Mouse (Mus musculus) frontal cortex, postnatal 25 days (tissue): ENCODE data around the gene Spns1.
A peak's percentile ranks its signal among the peaks of the same experiment; 100 is the strongest.
"Not testable (repeated sequence)": the region's sequence is repeated elsewhere in the genome, so short reads cannot be mapped to it uniquely, and the experiment has no call there.

Experiments used
- DNase-seq, 2 experiments: peaks; one replicate each; pipeline ENCODE4 v3.0.0; 2022; ENCODE audit warnings: low spot score in 2 of 2

Gene Spns1

DNA sequence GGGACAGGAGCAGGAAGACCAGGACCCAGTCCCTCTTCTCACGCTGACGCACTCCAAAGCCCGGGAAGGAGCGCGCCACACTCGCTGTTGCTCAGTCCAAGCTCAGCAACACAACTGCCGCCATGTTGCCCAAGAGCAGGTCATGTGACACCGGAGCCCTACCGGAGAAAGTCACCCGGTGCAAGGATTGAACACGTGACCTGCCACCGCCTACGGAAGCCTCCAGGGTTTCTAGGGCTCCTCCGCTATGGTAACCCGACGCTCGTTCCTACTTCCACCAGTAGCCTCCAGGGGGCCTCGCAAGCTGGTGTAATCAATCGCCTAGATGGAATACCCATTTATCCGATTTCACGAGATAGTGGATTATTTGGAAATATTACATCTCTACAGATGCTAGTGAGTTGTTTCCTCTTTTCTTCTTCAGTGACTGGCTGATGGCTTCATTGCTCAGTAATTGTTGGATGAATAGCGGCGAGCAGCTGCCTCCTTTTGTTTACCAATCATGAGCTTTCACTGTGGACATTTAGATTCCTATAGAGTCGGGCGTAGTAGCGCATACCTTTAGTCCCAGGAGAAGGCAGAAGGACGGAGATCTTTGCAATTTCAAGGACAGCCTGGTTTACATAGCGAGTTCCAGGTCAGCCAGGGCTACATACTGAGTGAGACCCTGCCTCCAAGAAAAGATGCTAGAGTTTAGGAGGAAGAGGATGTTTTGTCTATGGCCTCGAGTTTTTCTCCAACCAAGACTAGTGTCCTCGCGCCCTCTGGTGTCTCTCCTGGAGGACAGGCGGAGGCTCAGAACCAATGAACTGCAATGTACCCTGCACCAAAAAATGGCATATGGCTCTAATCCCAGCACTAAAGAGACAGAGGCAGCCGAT is at the start of gene Spns1:
Spns1 (minus strand) TSS at position 173 of the 881 bp plus-strand sequence.
- DNase-seq = peak; percentile 97 to 98

- no peak for DNase-seq
Measured at GRCm38 (mm10) chr7:126424161-126424560, 46.9 kb upstream of the Spns1 start.

DNA sequence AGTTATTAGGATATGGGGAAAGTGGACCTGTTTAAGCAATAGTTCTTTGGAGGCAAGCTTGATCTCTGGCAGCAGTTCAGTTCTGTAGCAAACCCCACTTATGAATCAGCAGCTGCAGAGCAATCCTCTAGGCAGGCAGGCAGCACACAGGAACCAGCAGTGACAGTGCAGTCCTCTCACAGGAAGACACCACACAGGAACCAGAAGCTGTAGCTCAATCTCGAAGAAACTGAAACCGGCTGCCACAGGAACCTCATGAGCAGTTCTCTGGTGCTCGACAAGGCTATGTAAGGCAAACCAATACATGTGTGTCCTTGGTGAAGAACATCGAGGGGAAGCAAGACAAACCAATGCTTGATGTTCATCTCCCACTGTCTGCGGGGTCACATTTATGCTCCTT is 44.5 kb upstream of the Spns1 start:
- DNase-seq = no peak

DNA sequence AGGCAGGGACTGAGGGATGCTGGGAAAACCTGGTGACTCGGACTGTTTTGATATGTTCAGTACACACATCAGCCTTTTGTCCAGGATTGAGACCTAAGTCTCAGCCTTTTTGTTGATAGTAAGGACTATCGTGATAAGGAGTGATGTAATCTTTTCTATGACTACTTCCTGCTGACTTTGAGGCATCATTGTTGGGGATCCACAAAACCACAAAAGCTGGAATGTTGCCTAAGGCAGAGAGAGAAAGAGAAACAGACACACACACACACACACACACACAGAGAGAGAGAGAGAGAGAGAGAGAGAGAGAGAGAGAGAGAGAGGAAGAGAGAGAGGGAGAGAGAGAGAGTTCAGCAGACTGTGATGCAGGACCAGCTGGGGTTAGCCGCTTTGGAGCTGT is 41.2 kb upstream of the Spns1 start:
- no peak for DNase-seq

- no peak for DNase-seq
Measured at GRCm38 (mm10) chr7:126417606-126418005, 40.4 kb upstream of the Spns1 start.

- DNase-seq = no peak
Measured at GRCm38 (mm10) chr7:126417045-126417444, 39.8 kb upstream of the Spns1 start.

DNA sequence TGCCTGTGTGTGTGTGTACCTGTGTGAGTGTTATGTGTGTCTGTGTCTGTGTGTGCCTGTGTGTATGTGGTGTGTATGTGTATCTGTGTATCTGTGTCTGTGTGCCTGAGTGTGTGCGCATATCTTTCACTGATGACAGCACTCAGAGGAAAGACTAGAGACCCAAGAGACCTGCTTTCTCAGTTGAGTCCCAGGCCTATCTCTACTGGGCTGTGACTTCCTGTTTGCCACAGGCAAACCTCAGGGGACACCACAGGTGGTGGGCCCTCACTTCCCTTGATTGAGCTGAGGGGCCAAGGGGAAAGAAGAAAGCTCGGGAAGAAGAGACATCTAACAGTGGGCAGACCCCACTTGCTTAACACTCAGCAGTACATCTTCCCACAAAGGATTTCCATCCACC is 39.4 kb upstream of the Spns1 start:
- DNase-seq = no peak

GRCm38 (mm10) chr7:126414725-126415124 is 37.5 kb upstream of the Spns1 start, which contains the start of gene Cd19:
Gene Cd19 (minus strand): TSS chr7:126414889.
- DNase-seq = no peak

DNA sequence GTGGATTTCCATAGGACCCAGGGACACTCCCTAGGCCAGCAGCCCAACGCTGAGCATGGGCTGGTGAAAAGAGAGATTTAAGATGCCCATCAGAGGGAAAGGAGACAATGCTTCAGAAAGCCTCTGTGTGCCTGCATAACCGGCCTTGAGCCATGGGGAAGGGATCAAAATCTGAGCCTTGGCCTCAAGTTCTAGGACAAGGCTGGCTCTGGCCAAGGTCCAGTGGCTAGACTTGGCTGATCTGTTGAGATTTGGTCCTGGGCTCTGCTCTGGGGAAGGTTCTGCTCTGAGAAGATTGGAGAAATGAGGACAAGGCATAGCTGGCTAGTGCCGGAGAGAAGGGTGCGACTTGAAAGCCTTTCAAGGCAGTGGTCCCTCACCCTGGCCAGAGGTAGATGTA is 33.8 kb upstream of the Spns1 start:
- DNase-seq = no peak

GRCm38 (mm10) chr7:126408686-126409085 is 31.4 kb upstream of the Spns1 start:
- DNase-seq = no peak

DNA sequence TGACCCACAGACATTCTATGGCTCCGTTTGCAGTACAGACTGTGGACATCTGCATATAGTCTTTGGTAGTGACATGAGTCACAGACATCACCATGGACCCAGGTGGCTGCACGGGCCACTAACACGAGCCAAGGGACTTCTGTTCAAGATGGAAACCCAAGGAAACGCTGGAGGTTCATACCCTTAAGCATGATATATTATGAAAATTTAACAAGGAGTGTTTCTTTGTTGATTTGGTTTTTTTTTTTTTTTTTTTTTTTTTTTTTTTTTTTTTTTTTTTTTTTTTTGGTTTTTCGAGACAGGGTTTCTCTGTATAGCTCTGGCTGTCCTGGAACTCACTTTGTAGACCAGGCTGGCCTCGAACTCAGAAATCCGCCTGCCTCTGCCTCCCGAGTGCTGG is 25.3 kb upstream of the Spns1 start:
- not testable (repeated sequence) for DNase-seq

GRCm38 (mm10) chr7:126399548-126399947 is 22.3 kb upstream of the Spns1 start:
- peak; percentile 59 to 74 for DNase-seq

- DNase-seq = no peak
Measured at GRCm38 (mm10) chr7:126397822-126398221, 20.6 kb upstream of the Spns1 start.

GRCm38 (mm10) chr7:126397221-126397620 is 20.0 kb upstream of the Spns1 start:
- no peak for DNase-seq

DNA sequence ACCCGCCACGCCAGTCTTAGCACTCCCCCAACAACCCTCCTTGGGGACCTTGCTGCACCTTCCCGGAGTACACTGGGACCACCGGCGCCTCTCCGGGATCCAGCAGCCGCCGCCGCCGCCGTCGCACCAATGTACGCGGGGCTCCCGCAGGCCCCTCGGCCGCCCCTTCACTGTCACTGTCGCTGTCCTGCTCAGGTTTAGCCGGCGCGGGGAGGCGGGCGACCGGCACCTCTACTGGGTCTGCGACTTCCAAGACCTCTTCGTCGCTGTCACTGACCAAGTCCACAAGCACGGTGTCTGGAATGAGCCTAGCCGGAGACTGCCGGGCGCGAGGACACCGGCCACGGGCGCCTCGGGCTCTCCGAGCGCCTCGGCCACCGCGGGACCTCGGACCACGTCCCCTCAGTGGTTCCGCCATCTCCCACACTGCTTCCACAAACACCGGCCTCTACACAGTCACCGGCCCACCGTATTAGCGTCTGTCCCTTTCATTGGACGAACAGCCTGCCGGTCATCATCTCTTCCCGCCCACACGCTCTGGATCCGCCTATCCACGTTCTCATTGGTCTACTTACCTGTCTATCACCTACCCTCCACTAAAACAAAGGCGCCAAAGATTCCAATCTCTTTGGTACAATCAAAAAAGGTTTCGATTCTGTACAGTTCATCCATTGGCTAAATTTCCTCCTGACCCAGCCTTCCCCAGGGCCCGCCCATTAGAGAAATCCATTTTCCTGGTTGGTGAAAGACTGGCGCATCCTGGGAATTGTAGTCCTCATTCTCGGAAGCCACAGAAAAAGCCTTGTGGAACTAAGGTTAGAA is 19.3 kb upstream of the Spns1 start, which contains the start of gene Nfatc2ip:
Nfatc2ip (minus strand) TSS at position 440 of the 822 bp plus-strand sequence.
- peak; percentile 98 to 99 for DNase-seq

DNA sequence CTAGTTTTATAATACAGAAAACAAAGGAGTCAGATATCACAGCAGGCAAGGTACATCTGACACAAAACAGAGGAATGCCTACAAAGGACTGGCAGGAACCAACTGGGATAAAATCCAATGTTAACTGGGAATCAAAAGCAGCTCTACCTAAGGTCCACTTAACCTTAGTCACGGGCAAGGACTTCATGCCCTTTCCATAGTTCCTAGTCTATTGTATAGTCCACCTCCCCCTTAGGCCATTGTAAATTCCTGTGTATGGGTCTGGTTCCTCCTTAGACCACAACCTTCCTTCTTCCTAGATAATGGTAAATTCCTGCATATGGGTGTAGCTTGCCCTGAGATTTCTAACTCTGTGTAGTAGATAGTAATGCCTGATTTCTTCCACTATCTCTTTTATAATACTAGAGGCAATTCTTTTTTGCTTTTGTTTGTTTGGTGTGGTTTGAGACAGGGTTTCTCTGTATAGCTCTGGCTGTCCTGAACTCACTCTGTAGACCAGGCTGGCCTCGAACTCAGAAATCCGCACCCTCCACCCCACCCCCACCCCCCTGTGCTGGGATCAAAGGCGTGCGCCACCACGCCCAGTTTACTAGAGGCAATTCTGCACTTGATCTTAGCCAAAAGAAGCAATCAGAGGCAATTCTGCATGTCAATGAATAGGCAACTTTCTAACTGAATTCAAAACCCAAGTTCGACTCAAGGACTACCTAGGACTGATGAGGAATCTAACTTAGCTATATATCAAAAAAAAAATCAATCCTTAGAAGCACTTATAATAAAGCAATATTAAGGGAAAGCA is 15.0 kb upstream of the Spns1 start:
- not testable (repeated sequence) for DNase-seq

- no peak for DNase-seq
Measured at GRCm38 (mm10) chr7:126388185-126388584, 10.9 kb upstream of the Spns1 start.

DNA sequence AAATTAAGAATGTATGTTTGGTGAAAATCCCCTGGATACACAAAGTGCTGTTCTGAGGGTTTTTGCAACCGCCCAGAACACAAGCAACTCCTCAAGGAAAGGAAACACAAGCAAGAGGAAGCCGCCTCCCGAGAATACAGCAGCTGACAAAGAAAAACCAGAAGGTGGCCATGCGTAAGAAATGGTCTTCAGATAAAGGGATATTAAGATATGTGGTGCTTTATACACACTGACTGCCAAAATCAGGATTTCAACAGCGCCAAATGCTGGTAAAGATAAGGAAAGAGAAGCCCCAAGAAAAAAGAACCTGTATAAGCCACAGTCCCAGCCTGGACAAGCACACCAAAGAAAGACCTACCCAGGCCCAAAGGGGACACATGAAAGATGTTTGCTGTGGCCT is 6.3 kb upstream of the Spns1 start:
- DNase-seq = no peak

GRCm38 (mm10) chr7:126376903-126377277 is 360 bp downstream of the Spns1 start:
- DNase-seq = peak in 1 of 2 experiments; percentile 8

GRCm38 (mm10) chr7:126375012-126375411 is 2.2 kb downstream of the Spns1 start:
- no peak for DNase-seq

DNA sequence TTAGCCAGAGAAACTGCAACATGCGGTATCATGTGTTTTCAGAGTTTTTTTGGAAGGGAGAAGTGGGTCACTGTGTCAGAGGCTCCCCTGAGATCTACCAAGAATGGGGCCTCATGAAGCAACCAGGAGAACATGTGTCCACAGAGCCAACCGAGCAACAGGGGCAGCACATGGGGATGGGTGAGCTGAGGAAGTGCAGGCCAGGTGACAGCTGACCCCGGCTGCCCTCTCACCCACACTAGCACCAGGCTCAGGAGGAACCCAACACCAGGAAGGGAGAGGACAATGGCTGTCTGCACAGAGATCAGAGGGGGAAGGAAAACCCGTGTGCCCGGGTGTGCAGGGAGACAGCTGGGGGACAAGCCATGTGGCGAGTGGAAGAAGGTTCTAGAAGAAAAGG is 2.7 kb downstream of the Spns1 start:
- no peak for DNase-seq

DNA sequence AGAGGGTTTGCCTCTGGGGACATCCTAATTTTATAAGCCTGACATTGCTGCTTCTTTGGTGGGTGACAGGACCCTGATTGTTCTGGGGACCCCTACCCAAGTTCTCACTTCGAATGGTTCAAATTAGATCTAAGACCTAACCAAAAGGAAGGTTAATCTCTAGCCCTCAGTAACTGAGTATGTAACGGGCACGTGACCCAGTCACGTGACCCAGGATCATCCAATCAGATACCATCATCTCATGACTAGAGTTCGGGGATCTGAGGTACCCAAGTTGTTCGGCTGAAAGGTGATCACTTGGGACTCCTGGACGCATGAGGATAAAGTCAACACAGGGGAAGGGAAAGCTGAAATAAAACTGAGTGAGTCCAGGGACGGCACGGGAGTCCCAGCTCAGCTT is 4.2 kb downstream of the Spns1 start:
- DNase-seq = no peak
